Mouse (Mus musculus): Measurements from ENCODE around the gene Neurod4.

Neurod4 gene

GRCm38 (mm10) chr10:130234576-130234975 is 45.5 kb downstream of the Neurod4 start:
- no peak for DNase-seq (ENCODE audit: low spot score)

GRCm38 (mm10) chr10:130232117-130232516 is 47.9 kb downstream of the Neurod4 start:
- DNase-seq (ENCODE audit: low spot score) = no peak

GRCm38 (mm10) chr10:130229584-130229983 is 50.5 kb downstream of the Neurod4 start:
- no peak for DNase-seq (ENCODE audit: low spot score)

GRCm38 (mm10) chr10:130228246-130228645 is 51.8 kb downstream of the Neurod4 start:
- DNase-seq (ENCODE audit: low spot score) = no peak

- DNase-seq (ENCODE audit: low spot score) = no peak
Observed at GRCm38 (mm10) chr10:130225034-130225433, 55.0 kb downstream of the Neurod4 start.

Measured in urinary bladder, postnatal 25 days (tissue).